9 mouse cellular contexts compared by ENCODE assay signal in the genomic region with DNA sequence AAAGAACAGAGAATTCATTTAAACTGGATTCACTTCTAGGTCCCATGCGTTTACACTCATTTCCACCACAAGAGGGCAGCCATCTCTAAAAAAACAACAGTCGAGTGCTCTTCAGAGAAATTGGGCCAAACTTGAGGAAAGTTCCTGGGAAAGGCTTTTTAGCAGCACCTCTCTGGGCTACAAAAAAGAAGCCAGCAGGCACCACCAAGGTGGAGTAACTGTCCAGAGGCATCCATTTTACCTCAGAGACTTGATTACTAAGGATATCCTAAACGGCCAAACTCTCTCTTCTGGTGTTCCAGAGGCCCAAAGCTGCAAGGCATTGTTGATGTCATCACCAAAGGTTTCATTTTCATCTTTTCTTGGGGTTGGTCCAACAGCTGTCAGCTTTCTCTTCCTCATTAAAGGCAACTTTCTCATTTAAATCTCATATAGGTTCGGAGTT. TPM values are rescaled to one million over a fixed set of nuclear protein-coding genes. Genes with fewer than 3 reads are reported as not detected.
DNase-seq lines count a peak whose midpoint lies in the region; ATAC-seq lines count a peak whose summit lies in the region.
"Had no signal": no experiment of that assay in that cellular context is flagged by ENCODE, and none has a peak within 500 bp of the region (broad histone marks: within the 10 kb centered on the region; RNA-seq: fewer than 3 reads in every experiment).

No protein-coding gene starts in this region.

- peaks cover 50% of the 10 kb centered on the region for H3K27me3 ChIP-seq in midbrain, embryonic 14.5 days (ENCODE audit: control insufficient read depth, insufficient read depth, low read length)
- H3K27me3 ChIP-seq in midbrain, embryonic 15.5 days (replicated peaks), result peaks cover 47% of the 10 kb centered on the region
- peaks cover 57% of the 10 kb centered on the region for H3K27me3 ChIP-seq in hindbrain, embryonic 14.5 days (ENCODE audit: control insufficient read depth, insufficient read depth, low read length)

- peaks cover 8% of the 10 kb centered on the region for H3K4me1 ChIP-seq in midbrain, embryonic 14.5 days (ENCODE audit: control insufficient read depth, insufficient read depth, low read length)
- peaks cover 28% of the 10 kb centered on the region for H3K4me1 ChIP-seq in midbrain, embryonic 15.5 days
- H3K4me1 ChIP-seq in hindbrain, embryonic 14.5 days (replicated peaks; ENCODE audit: control insufficient read depth, insufficient read depth, low read length), result peaks cover 10% of the 10 kb centered on the region; the same call in 1 of the 2 replicates

- intact Hi-C loops in left cerebral cortex, postnatal 10 days (cut with DNase I), result loop anchor here (2.0 to 5.0 kb wide), 3 partner anchors 175 to 992 kb away; no protein-coding TSS in a partner anchor

- no peak for ATAC-seq in midbrain, embryonic 14.5 days (ENCODE audit: low FRiP score, low TSS enrichment)
- no peak for ATAC-seq in midbrain, embryonic 15.5 days (replicated peaks)
- 0 out of 2 replicates have a peak, but pooled peaks have one; percentile 22 for ATAC-seq in hindbrain, embryonic 14.5 days (ENCODE audit: low FRiP score)
- ATAC-seq in megakaryocyte-erythroid progenitor cell, adult 5-6 weeks (replicated peaks; ENCODE audit: low FRiP score, low TSS enrichment, poor library complexity, severe bottlenecking), result peak; percentile 68; the same call in 1 of the 2 replicates

- WGBS in midbrain, embryonic 14.5 days, result 33% methylated on average over 4 of the region's 4 CpGs
- 30% methylated on average over 4 of the region's 4 CpGs for WGBS in midbrain, embryonic 15.5 days
- WGBS in hindbrain, embryonic 14.5 days, result 34% methylated on average over 4 of the region's 4 CpGs

- no peak overlapping the region for H3K9ac ChIP-seq in midbrain, embryonic 14.5 days (replicated peaks; ENCODE audit: low read length)
- no peak overlapping the region for H3K9ac ChIP-seq in midbrain, embryonic 15.5 days
- no peak overlapping the region for H3K9ac ChIP-seq in hindbrain, embryonic 14.5 days
- H3K9ac ChIP-seq: stomach, embryonic 15.5 days had no signal

- H3K9me3 ChIP-seq in midbrain, embryonic 14.5 days (ENCODE audit: control insufficient read depth, low read length), result no peaks in the 10 kb centered on the region
- no peaks in the 10 kb centered on the region for H3K9me3 ChIP-seq in midbrain, embryonic 15.5 days
- no peaks in the 10 kb centered on the region for H3K9me3 ChIP-seq in hindbrain, embryonic 14.5 days (ENCODE audit: control insufficient read depth, low read length)
- H3K9me3 ChIP-seq: stomach, embryonic 15.5 days had no signal

- H3K4me3 ChIP-seq in midbrain, embryonic 14.5 days (replicated peaks; ENCODE audit: low read depth, low read length), result no peak overlapping the region
- no peak overlapping the region for H3K4me3 ChIP-seq in midbrain, embryonic 15.5 days
- no peak overlapping the region for H3K4me3 ChIP-seq in hindbrain, embryonic 14.5 days (replicated peaks; ENCODE audit: low read length)
- H3K4me3 ChIP-seq: stomach, embryonic 15.5 days had no signal

- no peak overlapping the region for H3K27ac ChIP-seq in midbrain, embryonic 14.5 days (replicated peaks; ENCODE audit: low read depth, low read length)
- no peak overlapping the region for H3K27ac ChIP-seq in midbrain, embryonic 15.5 days
- H3K27ac ChIP-seq in hindbrain, embryonic 14.5 days, result no peak overlapping the region
- H3K27ac ChIP-seq: stomach, embryonic 15.5 days had no signal

- H3K36me3 ChIP-seq in midbrain, embryonic 14.5 days (ENCODE audit: control insufficient read depth, insufficient read depth, low read length), result no peaks in the 10 kb centered on the region
- H3K36me3 ChIP-seq in midbrain, embryonic 15.5 days (replicated peaks), result no peaks in the 10 kb centered on the region
- H3K36me3 ChIP-seq in hindbrain, embryonic 14.5 days (replicated peaks; ENCODE audit: control insufficient read depth, insufficient read depth), result no peaks in the 10 kb centered on the region
- H3K36me3 ChIP-seq: stomach, embryonic 15.5 days had no signal

- peak; percentile 91 for DNase-seq in midbrain, embryonic 14.5 days
- peak; percentile 72 for DNase-seq in adrenal gland, postnatal 14 days
- DNase-seq in fibroblast of lung, adult 2 months (ENCODE audit: low read depth), result peak; percentile 11
- DNase-seq in hindbrain, embryonic 14.5 days (ENCODE audit: low spot score), result peak; percentile 91
- DNase-seq in left cerebral cortex, postnatal 10 days (ENCODE audit: extremely low spot score in 1 of 2, low spot score in 2 of 2), result peak; percentile 50 to 77
- peak; percentile 29 to 54 for DNase-seq in urinary bladder, postnatal 36 days (ENCODE audit: low spot score in 2 of 2)

- H3K4me2 ChIP-seq in midbrain, embryonic 14.5 days (ENCODE audit: low read length), result no peak overlapping the region
- H3K4me2 ChIP-seq in midbrain, embryonic 15.5 days, result no peak overlapping the region
- no peak overlapping the region for H3K4me2 ChIP-seq in hindbrain, embryonic 14.5 days (replicated peaks)
- H3K4me2 ChIP-seq: stomach, embryonic 15.5 days had no signal

RNA-seq across cellular contexts. Expression of a gene that starts 1.7 kb away (rescaled TPM):
- polyA plus RNA-seq in midbrain, embryonic 14.5 days (2014; fragmentation: Nextera tagmentation; extraction: Ambion mirVana), result 1.3 and 1.9 TPM in 2 replicates
- polyA plus RNA-seq in midbrain, embryonic 15.5 days (2015; fragmentation: Nextera tagmentation; extraction: Ambion mirVana), result 3.5 and 4.0 TPM in 2 replicates
- 12.2 and 12.3 TPM in 2 replicates for total RNA-seq in adrenal gland, postnatal 14 days (2021)
- polyA plus RNA-seq in hindbrain, embryonic 14.5 days (2014; fragmentation: Nextera tagmentation; extraction: Ambion mirVana), result 3.1 and 3.3 TPM in 2 replicates
- total RNA-seq in left cerebral cortex, postnatal 10 days (2021), result 1 to 10 TPM; 6.2 to 6.9 TPM
- total RNA-seq in megakaryocyte-erythroid progenitor cell, adult 5-6 weeks (2014; fragmentation: Nextera tagmentation), result not detected in 2 replicates
- total RNA-seq in megakaryocyte-erythroid progenitor cell, adult 5-6 weeks (2017), result 0.47 TPM in 1 of 2 replicates, not detected in the other

Comparison
In these comparisons a context has a peak if more than half of its experiments do, and no peak if none do; other contexts are left out.
1. ATAC-seq: peak in hindbrain, embryonic 14.5 days (single experiment) and megakaryocyte-erythroid progenitor cell, adult 5-6 weeks (single experiment); none in midbrain, embryonic 14.5 days (single experiment) and midbrain, embryonic 15.5 days (single experiment).
2. DNase-seq: peak in every context shown above with its lines; median percentile 91 in midbrain, embryonic 14.5 days; 91 in hindbrain, embryonic 14.5 days; 72 in adrenal gland, postnatal 14 days; 64 in left cerebral cortex, postnatal 10 days; 42 in urinary bladder, postnatal 36 days; 11 in fibroblast of lung, adult 2 months.